Mouse (Mus musculus) cerebellum, adult 9-11 months (tissue): ENCODE results near the gene Mchr1.

Experiments used
- DNase-seq: peaks from one replicate; pipeline ENCODE4 v3.0.0; 2022

Mchr1 gene

GRCm38 (mm10) chr15:81277928-81278327, 42.6 kb downstream of the Mchr1 start:
- no peak for DNase-seq

GRCm38 (mm10) chr15:81278699-81279098, 43.4 kb downstream of the Mchr1 start:
- DNase-seq: no peak

- DNase-seq: no peak
Observed at GRCm38 (mm10) chr15:81284121-81284734, 48.9 kb downstream of the Mchr1 start.
